Mouse (Mus musculus): Measurements from ENCODE around the gene Olfr267.

- TF ChIP-seq POLR2A (IDR thresholded peaks at IDR 0.05; ENCODE audit: insufficient read depth, low read depth, low read length), result no peak
- TF ChIP-seq CTCF (IDR thresholded peaks at IDR 0.05), result no peak
These were observed 857 bp downstream of the Olfr267 start for GRCm38 (mm10) chr4:58786659-58787058.
